In genomic region chr8:95634063-95634340, GRCm38 (mm10) we compare ENCODE assay signal across 8 mouse cellular contexts. TPM values are rescaled to one million over a fixed set of nuclear protein-coding genes. Genes with fewer than 3 reads are reported as not detected.
DNase-seq lines count a peak whose midpoint lies in the region; ATAC-seq and TF ChIP-seq lines count a peak whose summit lies in the region.

No protein-coding gene starts in this region.

- no peaks in the 10 kb centered on the region for H3K9me3 ChIP-seq in heart, embryonic 16.5 days (replicated peaks; ENCODE audit: control insufficient read depth, low read length)
- H3K9me3 ChIP-seq in ES-E14 (ENCODE audit: control insufficient read depth, insufficient read depth, low read depth, low read length), result no peaks in the 10 kb centered on the region
- H3K9me3 ChIP-seq in forebrain, embryonic 13.5 days (replicated peaks), result no peaks in the 10 kb centered on the region
- H3K9me3 ChIP-seq in liver, postnatal 0 days (ENCODE audit: low read length), result no peaks in the 10 kb centered on the region

- ATAC-seq in heart, embryonic 16.5 days (replicated peaks; ENCODE audit: extremely low read depth, insufficient read depth, low FRiP score), result no peak
- no peak for ATAC-seq in forebrain, embryonic 13.5 days
- ATAC-seq in liver, postnatal 0 days, result no peak

- peak overlapping the region; percentile 94 for H3K4me2 ChIP-seq in heart, embryonic 16.5 days (ENCODE audit: low read depth, low read length)
- peak overlapping the region; percentile 77 for H3K4me2 ChIP-seq in forebrain, embryonic 13.5 days
- peak overlapping the region; percentile 96 for H3K4me2 ChIP-seq in liver, postnatal 0 days (ENCODE audit: low read depth, low read length)

- DNase-seq in heart, postnatal 14 days, result no peak
- DNase-seq in ES-E14 (ENCODE audit: low read depth, low spot score) (no peak), MN1 (ENCODE audit: low spot score) (no peak)
- DNase-seq in liver, postnatal 0 days, result no peak
- DNase-seq in adrenal gland, postnatal 10 days, result no peak
- DNase-seq in cerebellum, postnatal 14 days, result no peak

- peaks cover 9% of the 10 kb centered on the region; the same call in 1 of the 2 replicates for H3K4me1 ChIP-seq in heart, embryonic 16.5 days (ENCODE audit: control insufficient read depth, insufficient read depth, low read length)
- no peaks in the 10 kb centered on the region for H3K4me1 ChIP-seq in ES-E14 (ENCODE audit: control insufficient read depth in 2 of 2, insufficient read depth in 2 of 2, low read length in 2 of 2, poor library complexity in 1 of 2)
- peaks cover 12% of the 10 kb centered on the region for H3K4me1 ChIP-seq in forebrain, embryonic 13.5 days
- H3K4me1 ChIP-seq in liver, postnatal 0 days (ENCODE audit: insufficient read depth), result peaks cover 6% of the 10 kb centered on the region

- WGBS in heart, embryonic 16.5 days, result 2% methylated on average over 6 of the region's 6 CpGs
- WGBS in forebrain, embryonic 13.5 days, result 1% methylated on average over 6 of the region's 6 CpGs
- 6% methylated on average over 6 of the region's 6 CpGs for WGBS in liver, postnatal 0 days (ENCODE audit: insufficient replicate concordance)

- peak overlapping the region; percentile 74 for H3K4me3 ChIP-seq in heart, embryonic 16.5 days (ENCODE audit: low read length)
- peak overlapping the region; percentile 80 to 95 for H3K4me3 ChIP-seq in ES-E14 (ENCODE audit: insufficient read depth in 1 of 2, low read depth in 1 of 2, low read length in 2 of 2, poor library complexity in 1 of 2, severe bottlenecking in 1 of 2)
- peak overlapping the region; percentile 85 for H3K4me3 ChIP-seq in forebrain, embryonic 13.5 days
- peak overlapping the region; percentile 96 for H3K4me3 ChIP-seq in liver, postnatal 0 days (ENCODE audit: low read depth, low read length)

- TF ChIP-seq EP300 in liver, postnatal 0 days (IDR thresholded peaks at IDR 0.05; ENCODE audit: low read depth), result no peak

- TF ChIP-seq CTCF in liver, postnatal 0 days (IDR thresholded peaks at IDR 0.05; ENCODE audit: low read depth), result no peak

- H3K36me3 ChIP-seq in heart, embryonic 16.5 days (ENCODE audit: control insufficient read depth, insufficient read depth), result no peaks in the 10 kb centered on the region
- peaks cover 2% of the 10 kb centered on the region for H3K36me3 ChIP-seq in ES-E14 (ENCODE audit: control insufficient read depth, insufficient read depth, low read length, poor library complexity, severe bottlenecking)
- H3K36me3 ChIP-seq in forebrain, embryonic 13.5 days (ENCODE audit: poor library complexity, severe bottlenecking), result peaks cover 7% of the 10 kb centered on the region; the same call in 1 of the 2 replicates
- H3K36me3 ChIP-seq in liver, postnatal 0 days (replicated peaks; ENCODE audit: insufficient read depth, low read length), result 0 out of 2 replicates have a peak, but pooled peaks cover 6% of the 10 kb centered on the region

- no peaks in the 10 kb centered on the region for H3K27me3 ChIP-seq in heart, embryonic 16.5 days (ENCODE audit: control insufficient read depth, insufficient read depth, low read length)
- H3K27me3 ChIP-seq in forebrain, embryonic 13.5 days, result peaks cover 4% of the 10 kb centered on the region; the same call in 1 of the 2 replicates
- no peaks in the 10 kb centered on the region for H3K27me3 ChIP-seq in liver, postnatal 0 days (ENCODE audit: insufficient read depth, low read length)

- H3K9ac ChIP-seq in heart, embryonic 16.5 days (ENCODE audit: low read length), result peak overlapping the region; percentile 76
- H3K9ac ChIP-seq in ES-E14 (ENCODE audit: insufficient read depth, low read depth, low read length, poor library complexity, severe bottlenecking), result peak overlapping the region; percentile 90
- H3K9ac ChIP-seq in forebrain, embryonic 13.5 days, result peak overlapping the region; percentile 78
- H3K9ac ChIP-seq in liver, postnatal 0 days (replicated peaks), result peak overlapping the region; percentile 84

- in situ Hi-C loops in ES-E14 (cut with MboI; ENCODE audit: low sequenced_read_pairs in 2 of 2, unreplicated experiment in 2 of 2), result no loop called here

- intact Hi-C loops in heart, postnatal 14 days (cut with DNase I), result no loop called here

- no peak overlapping the region for H3K27ac ChIP-seq in heart, embryonic 16.5 days (ENCODE audit: low read length)
- H3K27ac ChIP-seq in ES-E14 (ENCODE audit: insufficient read depth, low read depth, low read length, poor library complexity, severe bottlenecking), result no peak overlapping the region
- H3K27ac ChIP-seq in forebrain, embryonic 13.5 days, result no peak overlapping the region
- H3K27ac ChIP-seq in liver, postnatal 0 days (ENCODE audit: low read depth), result no peak overlapping the region

TF ChIP-seq in ES-E14, 5 proteins besides CTCF, POLR2A, EP300 and RAD21:
- no peak for TF ChIP-seq HCFC1 (IDR thresholded peaks at IDR 0.05; ENCODE audit: borderline replicate concordance, insufficient read depth, low read length)
- TF ChIP-seq ZNF384 (IDR thresholded peaks at IDR 0.05; ENCODE audit: low read depth, low read length), result no peak
- no peak for TF ChIP-seq MAFK (IDR thresholded peaks at IDR 0.05; ENCODE audit: insufficient read depth, low read depth, low read length)
- TF ChIP-seq CHD2 (IDR thresholded peaks at IDR 0.05; ENCODE audit: low read depth, low read length), result no peak
- TF ChIP-seq ZC3H11A (IDR thresholded peaks at IDR 0.05; ENCODE audit: borderline replicate concordance, low read depth, low read length), result no peak

RNA-seq across cellular contexts. Expression of gene Gins3, which starts 0.7 kb away (rescaled TPM):
- polyA plus RNA-seq in heart, embryonic 16.5 days (2015; fragmentation: Nextera tagmentation; extraction: Ambion mirVana), result 13.4 and 13.8 TPM in 2 replicates
- 1 to 10 TPM; 1.2 to 1.6 TPM for total RNA-seq in heart, postnatal 14 days (2021)
- 12.7 and 13.9 TPM in 2 replicates for total RNA-seq in ES-E14 (2012; rRNA removed)
- polyA plus RNA-seq in forebrain, embryonic 13.5 days (2015; fragmentation: Nextera tagmentation; extraction: Ambion mirVana), result 19.4 and 21.3 TPM in 2 replicates
- 3.9 and 5.1 TPM in 2 replicates for polyA plus RNA-seq in liver, postnatal 0 days (2015; fragmentation: Nextera tagmentation; extraction: Ambion mirVana)
- total RNA-seq in adrenal gland, postnatal 10 days (2021), result 1 to 10 TPM; 3.8 to 5.1 TPM

RNA-seq across cellular contexts. Expression of gene Ndrg4, which starts 42.8 kb away (rescaled TPM):
- 374 and 395 TPM in 2 replicates for polyA plus RNA-seq in heart, embryonic 16.5 days (2015; fragmentation: Nextera tagmentation; extraction: Ambion mirVana)
- 100 to 1,000 TPM; 314 to 320 TPM for total RNA-seq in heart, postnatal 14 days (2021)
- total RNA-seq in ES-E14 (2012; rRNA removed), result 9.4 and 12.1 TPM in 2 replicates
- polyA plus RNA-seq in forebrain, embryonic 13.5 days (2015; fragmentation: Nextera tagmentation; extraction: Ambion mirVana), result 76.9 and 103 TPM in 2 replicates
- polyA plus RNA-seq in liver, postnatal 0 days (2015; fragmentation: Nextera tagmentation; extraction: Ambion mirVana), result 0.48 and 0.92 TPM in 2 replicates
- 10 to 100 TPM; 23.4 to 46.3 TPM for total RNA-seq in adrenal gland, postnatal 10 days (2021)

RNA-seq across cellular contexts. Expression of gene Prss54, which starts 57.9 kb away (rescaled TPM):
- not detected in 2 replicates for polyA plus RNA-seq in heart, embryonic 16.5 days (2015; fragmentation: Nextera tagmentation; extraction: Ambion mirVana)
- not detected for total RNA-seq in heart, postnatal 14 days (2021)
- not detected in 2 replicates for total RNA-seq in ES-E14 (2012; rRNA removed)
- polyA plus RNA-seq in forebrain, embryonic 13.5 days (2015; fragmentation: Nextera tagmentation; extraction: Ambion mirVana), result not detected in 2 replicates
- not detected in 2 replicates for polyA plus RNA-seq in liver, postnatal 0 days (2015; fragmentation: Nextera tagmentation; extraction: Ambion mirVana)
- not detected for total RNA-seq in adrenal gland, postnatal 10 days (2021)

Comparison
In these comparisons a context has a peak if more than half of its experiments do, and no peak if none do; other contexts are left out.
1. RNA of gene Ndrg4, which starts 42.8 kb away (total RNA-seq): 314 to 320 TPM in heart, postnatal 14 days; 23.4 to 46.3 TPM in adrenal gland, postnatal 10 days and 9.4 to 12.1 TPM in ES-E14; every median in the first group is over 4 times any median in the second.
2. Peak in every context shown above with its lines, with median percentiles within 50 percentile points of each other: H3K4me2 ChIP-seq, H3K4me3 ChIP-seq and H3K9ac ChIP-seq.